Mouse (Mus musculus) kidney, adult 18-20 months (tissue): Measurements from ENCODE around the gene Vmn1r192.
A peak's percentile ranks its signal among the peaks of the same experiment; 100 is the strongest.
"Not testable (repeated sequence)": the region's sequence is repeated elsewhere in the genome, so short reads cannot be mapped to it uniquely, and the experiment has no call there.

Experiments
- DNase-seq: peaks from one replicate; pipeline ENCODE4 v3.0.0; 2021

Vmn1r192 gene

DNA sequence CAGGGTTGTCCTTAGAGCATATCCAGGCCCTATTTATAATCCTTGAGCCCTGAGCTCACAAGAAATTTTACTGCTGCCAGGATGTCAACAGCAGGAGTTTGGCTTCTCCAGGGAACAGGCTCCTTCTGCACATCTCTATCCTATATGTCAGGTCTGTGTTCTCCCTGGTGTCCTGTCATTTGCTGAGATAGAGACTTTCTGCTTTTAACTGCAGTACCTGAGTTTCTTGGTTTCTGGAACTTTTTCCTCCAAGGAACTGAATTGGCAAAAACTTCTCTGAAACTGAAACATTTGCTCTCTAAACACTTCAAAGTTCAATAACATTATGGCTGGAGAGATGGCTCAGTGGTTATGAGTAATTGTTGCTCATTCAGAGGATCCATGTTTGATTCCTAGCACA, at the start of gene Vmn1r192:
Gene Vmn1r192 (minus strand): TSS at position 101 of the 400 bp plus-strand sequence.
- no peak for DNase-seq

DNA sequence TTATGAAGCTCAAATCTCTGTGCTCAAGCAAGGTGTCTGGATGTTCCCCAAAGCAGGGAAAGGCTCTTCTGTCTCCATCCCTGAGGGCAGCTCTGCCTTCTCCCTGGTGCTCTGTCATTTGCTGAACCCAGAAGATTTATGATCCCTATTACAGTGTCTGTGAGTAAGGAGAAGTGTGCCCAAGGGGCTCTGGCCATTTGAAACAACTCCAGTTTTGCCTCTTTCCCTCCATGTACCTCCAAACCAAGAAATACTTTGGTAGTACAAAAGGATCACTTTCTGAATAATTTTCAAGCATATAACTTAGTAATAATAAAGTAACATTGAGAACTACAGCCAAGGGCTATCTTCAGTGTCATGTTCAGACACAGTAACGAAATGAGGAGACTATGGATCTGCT, 32.1 kb upstream of the Vmn1r192 start, which contains the start of gene Vmn1r193:
Gene Vmn1r193 (minus strand): TSS at position 101 of the 400 bp plus-strand sequence.
- DNase-seq, result not testable (repeated sequence)

DNA sequence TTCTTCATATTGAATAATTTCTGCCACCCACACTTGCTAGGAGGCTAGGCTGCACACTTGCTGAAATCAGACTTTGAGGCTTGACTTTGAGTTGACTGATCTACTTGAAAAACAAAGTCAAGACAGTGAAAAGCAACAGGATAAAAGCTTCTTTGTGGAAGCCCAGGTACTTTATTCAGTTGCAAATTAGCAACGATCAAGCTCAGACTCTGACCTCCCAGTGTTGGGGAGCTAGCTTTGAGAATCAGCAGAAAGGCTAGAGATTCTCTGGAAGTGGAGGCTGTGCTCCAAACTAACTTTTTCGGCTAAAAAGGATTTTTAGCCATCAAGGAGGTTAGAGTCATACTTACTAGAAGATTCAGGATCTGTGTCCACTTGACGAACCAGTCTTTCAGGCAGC, 1.8 kb upstream of the Vmn1r192 start:
- DNase-seq, result not testable (repeated sequence)

DNA sequence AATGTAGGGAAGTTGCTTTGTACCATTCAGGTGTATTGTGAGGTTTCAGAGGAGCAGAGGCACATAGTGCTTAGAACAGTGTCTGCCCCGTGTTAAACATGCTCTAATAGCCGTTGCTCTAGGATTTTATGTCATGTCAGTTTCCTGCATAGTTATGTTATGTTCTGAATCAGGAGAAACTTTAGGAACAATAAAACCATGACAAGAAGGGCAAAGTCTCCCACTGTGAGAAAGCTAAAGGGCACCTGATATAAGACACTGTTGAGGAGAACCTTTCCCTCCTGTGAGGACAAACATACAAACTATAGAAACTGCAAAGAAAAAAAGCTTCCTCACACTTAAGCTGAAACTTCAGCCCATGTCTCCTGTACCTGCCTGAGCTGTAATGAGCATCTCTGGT, 556 bp downstream of the Vmn1r192 start:
- DNase-seq, result no peak

DNA sequence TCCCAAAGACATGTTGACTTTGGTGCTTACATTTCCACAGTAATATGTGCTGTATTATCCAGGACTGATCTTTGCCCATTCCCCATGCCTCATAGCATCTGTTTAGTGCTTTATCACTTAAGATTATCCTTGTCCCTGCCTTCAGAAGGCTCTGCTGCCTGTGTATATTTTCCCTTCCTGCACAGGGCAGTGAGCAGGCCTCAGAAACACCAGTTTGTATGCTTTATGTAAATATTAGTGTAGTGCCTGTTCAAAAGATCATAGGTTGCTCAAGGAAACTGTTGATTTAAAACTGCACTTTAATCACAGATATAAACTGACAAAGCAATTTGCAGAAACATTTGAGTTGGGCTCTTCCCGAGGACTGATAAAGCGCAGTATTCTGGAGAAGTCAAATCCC, 1.6 kb downstream of the Vmn1r192 start:
- no peak for DNase-seq

DNA sequence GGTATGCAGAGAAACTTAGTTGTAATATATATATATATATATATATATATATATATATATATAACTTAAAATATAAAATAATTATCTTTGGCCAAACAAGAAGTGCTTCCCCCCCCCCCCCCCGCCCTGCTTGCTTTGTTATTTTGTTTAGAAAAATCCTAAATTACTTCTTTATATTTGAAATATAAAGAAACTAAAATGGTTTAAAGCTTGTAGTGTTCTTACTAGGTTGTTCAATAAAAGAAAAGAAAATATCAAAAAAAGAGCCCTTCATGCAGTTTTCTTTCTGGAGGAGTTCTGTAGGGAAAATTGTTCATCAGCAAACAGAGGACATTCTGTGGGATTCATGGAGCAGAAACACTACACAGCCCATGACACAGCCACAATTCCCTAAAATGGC, 7.1 kb downstream of the Vmn1r192 start, which contains the start of gene Vmn1r191:
Gene Vmn1r191 (minus strand): TSS at position 101 of the 400 bp plus-strand sequence.
- no peak for DNase-seq

DNA sequence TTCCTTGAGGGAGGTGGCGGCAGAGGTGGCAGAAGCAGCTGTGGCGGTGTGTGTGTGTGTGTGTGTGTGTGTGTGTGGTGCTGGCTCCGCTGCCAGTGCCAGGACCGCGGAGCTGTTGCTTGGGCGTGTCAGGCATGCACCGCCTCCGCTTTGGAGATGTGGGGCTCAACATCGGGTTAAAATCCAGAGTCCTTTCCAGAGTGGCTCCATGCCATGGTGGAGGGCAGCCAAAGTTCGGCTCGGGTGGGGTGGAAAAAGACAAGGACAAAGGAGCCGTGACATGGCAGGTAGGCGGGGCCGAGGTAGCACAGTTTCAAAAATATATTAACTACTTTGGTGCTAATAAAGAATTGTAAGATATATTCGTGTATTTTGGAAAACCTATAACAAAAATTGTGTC, 22.5 kb downstream of the Vmn1r192 start:
- DNase-seq, result peak; percentile 47

DNA sequence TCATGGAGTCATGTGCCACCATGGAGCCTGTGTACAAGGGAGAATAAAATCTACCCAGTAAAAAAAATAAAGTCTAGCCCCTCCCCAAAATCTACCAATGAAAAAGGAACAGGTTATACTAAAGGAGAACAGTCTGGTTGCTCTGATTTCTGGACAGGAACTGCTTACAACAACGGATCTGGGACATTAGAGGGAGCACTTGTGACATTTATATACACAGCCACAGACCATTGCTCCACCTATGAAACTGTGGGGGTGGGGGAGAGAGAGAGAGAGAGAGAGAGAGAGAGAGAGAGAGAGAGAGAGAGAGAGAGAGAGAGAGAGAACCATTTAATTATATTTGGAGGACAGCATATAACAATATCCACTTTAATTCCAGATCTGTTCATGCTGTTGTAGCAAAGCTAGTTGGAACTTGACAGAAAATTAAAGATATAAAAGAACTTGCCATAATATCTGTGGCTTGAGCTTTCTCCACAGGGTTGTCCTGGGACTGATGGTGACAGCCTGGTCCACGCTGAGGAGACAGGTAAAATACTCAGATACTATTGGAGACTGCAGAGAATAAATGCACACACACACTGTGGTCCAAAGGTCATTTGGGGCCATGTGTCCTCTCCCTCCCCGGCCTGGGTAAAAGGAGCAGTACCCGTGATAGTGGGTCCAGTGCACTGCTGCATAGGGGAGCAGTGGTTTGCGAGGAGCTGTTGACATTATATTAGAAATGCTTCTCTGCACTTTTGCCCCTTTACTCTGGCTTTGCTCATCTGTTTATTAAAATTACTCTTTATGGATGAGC, 54.2 kb downstream of the Vmn1r192 start:
- not testable (repeated sequence) for DNase-seq
